Mouse (Mus musculus): ENCODE measurements around the gene H2-Ke6. TPM values are rescaled to one million over a fixed set of nuclear protein-coding genes. Genes with fewer than 3 reads are reported as not detected.

The H2-Ke6 gene
- total and polyA plus RNA-seq, 3 experiments: 44.7 to 77.5 (median 58.6) TPM

DNA sequence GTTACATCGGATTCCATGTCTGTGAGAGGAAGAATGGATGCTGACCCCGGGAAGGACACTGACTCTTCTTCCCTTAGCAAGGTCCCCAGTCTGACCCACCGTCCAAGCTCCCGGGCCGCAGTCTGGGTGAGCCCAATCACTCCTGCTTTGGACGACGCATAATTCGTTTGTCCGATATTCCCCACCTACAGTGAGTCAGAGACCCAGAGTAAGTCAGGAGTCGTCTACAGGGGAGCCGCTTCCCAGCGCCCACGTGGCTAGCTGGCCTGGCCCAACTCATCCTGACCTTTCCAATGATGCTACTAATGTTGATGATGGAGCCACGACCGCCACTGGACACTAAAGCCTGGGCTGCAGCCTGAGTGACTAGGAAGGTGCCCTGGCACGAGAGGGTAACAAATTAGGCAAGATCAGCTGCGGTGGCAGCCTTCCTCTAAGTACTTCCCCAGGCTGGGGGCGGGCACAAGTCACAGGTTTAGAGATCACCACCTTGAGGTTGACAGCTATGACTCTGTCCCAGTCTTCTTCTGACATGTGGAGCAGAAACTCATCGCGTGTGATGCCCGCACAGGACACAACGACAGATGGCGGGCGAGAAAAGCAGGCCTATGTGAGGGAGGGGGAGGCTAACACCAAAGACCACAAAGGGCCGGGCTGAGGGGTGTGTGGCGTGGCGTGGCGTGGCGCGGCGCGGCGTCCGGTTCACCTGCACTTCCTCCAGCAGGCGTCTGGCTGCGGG is 774 bp downstream of the H2-Ke6 start:
- DNase-seq (ENCODE audit: low spot score): peak; percentile 63
- peaks cover 75% of the 10 kb centered on the region for H3K4me1 ChIP-seq (ENCODE audit: insufficient read depth, low read depth, low read length)
- ATAC-seq (ENCODE audit: extremely low read depth, insufficient number of reproducible peaks, low FRiP score, poor library complexity, severe bottlenecking): no peak
- H3K4me3 ChIP-seq (ENCODE audit: low read depth, low read length): peak overlapping the region; percentile 84
- H3K9me3 ChIP-seq (replicated peaks): peaks cover 10% of the 10 kb centered on the region
- peaks cover 63% of the 10 kb centered on the region for H3K36me3 ChIP-seq (replicated peaks)
- H3K27me3 ChIP-seq (ENCODE audit: insufficient read depth, low read length): no peaks in the 10 kb centered on the region
- TF ChIP-seq TAL1 (conservative IDR thresholded peaks at IDR 0.05; ENCODE audit: low read depth, low read length): no peak
- no peak for TF ChIP-seq POLR2AphosphoS5 (IDR thresholded peaks at IDR 0.05; ENCODE audit: insufficient replicate concordance, low read depth, low read length)
- no peak for TF ChIP-seq GATA2 (IDR thresholded peaks at IDR 0.05; ENCODE audit: borderline replicate concordance, low read depth, low read length)
- no peak for TF ChIP-seq CTCF (IDR thresholded peaks at IDR 0.05; ENCODE audit: low read depth, low read length)
- TF ChIP-seq GATA1 (IDR thresholded peaks at IDR 0.05; ENCODE audit: borderline replicate concordance, low read length): no peak

DNA sequence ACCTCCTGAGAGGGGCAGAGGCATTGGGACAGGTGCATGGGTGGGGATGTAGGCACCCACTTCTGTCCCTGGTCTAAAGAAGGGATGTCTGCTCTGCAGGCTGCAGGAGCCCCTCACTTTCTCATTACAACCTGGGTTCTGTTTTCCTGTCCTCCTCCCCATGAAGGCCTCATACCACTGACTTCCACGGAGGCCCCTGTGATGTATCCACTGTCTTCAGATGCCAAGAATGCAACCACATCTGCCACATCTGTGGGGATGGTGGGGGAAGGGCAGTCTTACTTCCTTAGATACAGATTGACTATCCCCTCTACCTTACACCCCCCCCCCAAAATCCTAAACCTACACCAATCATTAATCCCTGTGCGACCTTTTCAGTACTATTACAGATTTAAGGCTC is 1.6 kb downstream of the H2-Ke6 start:
- peak overlapping the region; percentile 83; the same call in 1 of the 2 replicates for H3K4me3 ChIP-seq (ENCODE audit: low read depth, low read length)
- H3K9me3 ChIP-seq (replicated peaks): peaks cover 16% of the 10 kb centered on the region
- ATAC-seq (ENCODE audit: extremely low read depth, insufficient number of reproducible peaks, low FRiP score, poor library complexity, severe bottlenecking): no peak
- no peaks in the 10 kb centered on the region for H3K27me3 ChIP-seq (ENCODE audit: insufficient read depth, low read length)
- peaks cover 75% of the 10 kb centered on the region for H3K4me1 ChIP-seq (ENCODE audit: insufficient read depth, low read depth, low read length)
- no peak for TF ChIP-seq POLR2AphosphoS5 (IDR thresholded peaks at IDR 0.05; ENCODE audit: insufficient replicate concordance, low read depth, low read length)
- TF ChIP-seq TAL1 (conservative IDR thresholded peaks at IDR 0.05; ENCODE audit: low read depth, low read length): no peak
- no peak for TF ChIP-seq GATA2 (IDR thresholded peaks at IDR 0.05; ENCODE audit: borderline replicate concordance, low read depth, low read length)
- peaks cover 72% of the 10 kb centered on the region for H3K36me3 ChIP-seq (replicated peaks)
- DNase-seq (ENCODE audit: low spot score): peak; percentile 15

DNA sequence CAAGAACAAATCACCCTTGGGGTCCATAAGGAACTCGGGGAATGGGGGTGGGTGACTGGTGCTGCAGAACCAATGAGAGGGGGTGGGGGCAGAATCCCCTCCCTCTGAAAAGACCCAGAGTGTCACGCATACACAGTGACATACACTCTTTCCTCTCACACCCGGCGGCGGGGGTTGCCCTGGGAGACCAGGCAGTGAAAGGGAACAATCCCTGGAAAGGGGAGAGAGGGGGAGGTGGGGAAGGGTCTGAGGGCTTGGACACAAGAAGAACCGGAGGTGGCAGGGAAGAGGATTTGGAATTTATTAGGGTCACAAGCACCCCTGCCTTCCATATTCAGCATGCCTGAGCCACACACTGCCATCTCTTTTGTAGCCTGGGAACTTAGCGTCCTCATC is 2.1 kb downstream of the H2-Ke6 start:
- ATAC-seq (ENCODE audit: extremely low read depth, insufficient number of reproducible peaks, low FRiP score, poor library complexity, severe bottlenecking) (no peak), DNase-seq (ENCODE audit: low spot score) (peak; percentile 1)
- Histone ChIP-seq H3K27me3 (ENCODE audit: insufficient read depth, low read length) (no peaks in the 10 kb centered on the region), H3K36me3 (replicated peaks) (peaks cover 75% of the 10 kb centered on the region), H3K4me1 (ENCODE audit: insufficient read depth, low read depth, low read length) (peaks cover 72% of the 10 kb centered on the region), H3K9me3 (replicated peaks) (peaks cover 21% of the 10 kb centered on the region), H3K4me3 (ENCODE audit: low read depth, low read length) (peak overlapping the region; percentile 83; the same call in 1 of the 2 replicates)
- no peak for TF ChIP-seq GATA1 (IDR thresholded peaks at IDR 0.05; ENCODE audit: borderline replicate concordance, low read length)
- TF ChIP-seq CTCF (IDR thresholded peaks at IDR 0.05; ENCODE audit: low read depth, low read length): no peak
- TF ChIP-seq POLR2AphosphoS5 (IDR thresholded peaks at IDR 0.05; ENCODE audit: insufficient replicate concordance, low read depth, low read length): no peak
- no peak for TF ChIP-seq TAL1 (conservative IDR thresholded peaks at IDR 0.05; ENCODE audit: low read depth, low read length)
- TF ChIP-seq GATA2 (IDR thresholded peaks at IDR 0.05; ENCODE audit: borderline replicate concordance, low read depth, low read length): no peak

DNA sequence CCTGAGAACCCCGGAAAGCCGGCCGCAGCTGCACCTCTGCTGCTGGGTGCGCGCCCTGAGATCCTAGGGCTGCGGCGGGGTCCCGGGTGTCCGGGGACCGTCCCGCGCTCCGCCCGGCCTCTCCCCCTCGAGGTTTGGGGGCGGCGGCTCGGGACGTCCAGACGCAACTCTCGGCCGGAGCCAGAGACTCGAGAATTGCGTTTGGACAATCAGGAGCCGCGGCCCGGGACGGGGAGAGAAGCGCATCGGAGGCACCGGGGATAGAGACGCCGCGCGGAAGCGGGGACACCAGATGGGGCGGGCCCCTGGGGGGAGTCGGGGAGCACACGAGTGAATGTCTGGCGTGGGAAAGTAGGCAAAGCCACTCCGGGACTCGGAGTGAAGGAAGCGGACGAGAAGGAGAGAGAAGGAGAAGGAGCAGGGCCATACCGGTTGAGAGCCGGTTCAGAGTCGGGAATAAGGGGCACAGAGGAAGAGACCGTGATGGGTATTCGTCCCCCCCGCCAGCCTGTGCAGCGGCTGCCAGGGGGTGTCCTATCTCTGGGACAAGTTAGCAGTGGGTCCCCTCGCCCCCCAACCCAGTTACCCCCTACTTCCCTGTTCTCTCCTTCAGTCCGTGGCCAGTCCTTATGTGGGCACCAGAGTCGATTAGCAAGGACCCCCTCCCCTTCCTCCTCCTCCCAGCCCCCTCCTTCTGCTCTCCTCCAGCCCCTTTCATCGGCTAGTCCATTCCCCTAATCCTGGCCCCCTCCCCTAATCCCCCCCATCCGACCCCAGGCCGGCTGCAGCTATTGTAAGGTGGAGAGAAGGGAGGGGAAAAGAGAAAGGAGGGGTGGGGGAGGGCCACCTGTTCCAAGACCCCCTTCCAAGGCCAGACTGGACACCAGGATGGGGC is 2.8 kb downstream of the H2-Ke6 start:
- peaks cover 66% of the 10 kb centered on the region for H3K4me1 ChIP-seq (ENCODE audit: insufficient read depth, low read depth, low read length)
- DNase-seq (ENCODE audit: low spot score): peak; percentile 70
- peaks cover 73% of the 10 kb centered on the region for H3K36me3 ChIP-seq (replicated peaks)
- no peaks in the 10 kb centered on the region for H3K27me3 ChIP-seq (ENCODE audit: insufficient read depth, low read length)
- peak overlapping the region; percentile 83 for H3K4me3 ChIP-seq (ENCODE audit: low read depth, low read length)
- no peak for TF ChIP-seq POLR2AphosphoS5 (IDR thresholded peaks at IDR 0.05; ENCODE audit: insufficient replicate concordance, low read depth, low read length)
- no peak for TF ChIP-seq TAL1 (conservative IDR thresholded peaks at IDR 0.05; ENCODE audit: low read depth, low read length)
- no peak for TF ChIP-seq GATA2 (IDR thresholded peaks at IDR 0.05; ENCODE audit: borderline replicate concordance, low read depth, low read length)
- TF ChIP-seq CTCF (IDR thresholded peaks at IDR 0.05; ENCODE audit: low read depth, low read length): no peak
- TF ChIP-seq GATA1 (IDR thresholded peaks at IDR 0.05; ENCODE audit: borderline replicate concordance, low read length): no peak
- no peak for ATAC-seq (ENCODE audit: extremely low read depth, insufficient number of reproducible peaks, low FRiP score, poor library complexity, severe bottlenecking)
- peaks cover 25% of the 10 kb centered on the region for H3K9me3 ChIP-seq (replicated peaks)

DNA sequence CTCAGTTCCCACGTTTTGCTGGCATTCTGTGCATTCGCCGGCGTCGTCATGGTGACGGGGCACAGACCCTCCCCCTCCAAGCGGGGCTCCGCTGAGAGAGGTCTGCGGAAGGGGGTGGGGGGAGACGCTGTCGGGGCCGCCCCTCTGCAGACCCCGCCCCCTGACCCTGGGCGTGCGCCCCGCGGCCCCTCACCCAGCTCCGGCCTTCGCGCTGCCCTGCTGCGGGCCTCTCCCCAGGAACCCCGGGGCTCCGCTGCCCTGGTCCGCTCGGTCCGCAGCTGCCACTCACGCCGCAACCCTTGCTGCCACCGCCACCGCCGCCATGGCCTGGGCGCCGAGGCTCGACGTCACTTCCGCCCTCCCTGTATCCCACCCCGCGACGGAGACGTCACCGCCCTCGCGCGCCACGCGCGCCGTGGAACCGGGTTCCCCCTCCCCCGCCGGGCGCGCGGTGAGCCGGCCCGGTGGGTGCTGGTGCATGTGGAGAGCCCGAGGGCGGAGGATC is 3.5 kb downstream of the H2-Ke6 start, which contains the start of gene Ring1:
Gene Ring1, minus strand, starts transcription at position 364 of the 505 bp plus-strand sequence.
- Histone ChIP-seq H3K4me3 (ENCODE audit: low read depth, low read length) (peak within 1 kb of the TSS; percentile 83), H3K9me3 (replicated peaks) (peaks cover 32% of the 10 kb centered on the region), H3K36me3 (replicated peaks) (peaks cover 67% of the 10 kb centered on the region), H3K27me3 (ENCODE audit: insufficient read depth, low read length) (no peaks in the 10 kb centered on the region), H3K4me1 (ENCODE audit: insufficient read depth, low read depth, low read length) (peaks cover 58% of the 10 kb centered on the region)
- ATAC-seq (ENCODE audit: extremely low read depth, insufficient number of reproducible peaks, low FRiP score, poor library complexity, severe bottlenecking) (no peak), DNase-seq (ENCODE audit: low spot score) (peak; percentile 95)
- TF ChIP-seq GATA1 (IDR thresholded peaks at IDR 0.05; ENCODE audit: borderline replicate concordance, low read length): no peak
- no peak for TF ChIP-seq POLR2AphosphoS5 (IDR thresholded peaks at IDR 0.05; ENCODE audit: insufficient replicate concordance, low read depth, low read length)
- no peak for TF ChIP-seq TAL1 (conservative IDR thresholded peaks at IDR 0.05; ENCODE audit: low read depth, low read length)
- no peak for TF ChIP-seq CTCF (IDR thresholded peaks at IDR 0.05; ENCODE audit: low read depth, low read length)
- TF ChIP-seq GATA2 (IDR thresholded peaks at IDR 0.05; ENCODE audit: borderline replicate concordance, low read depth, low read length): no peak

DNA sequence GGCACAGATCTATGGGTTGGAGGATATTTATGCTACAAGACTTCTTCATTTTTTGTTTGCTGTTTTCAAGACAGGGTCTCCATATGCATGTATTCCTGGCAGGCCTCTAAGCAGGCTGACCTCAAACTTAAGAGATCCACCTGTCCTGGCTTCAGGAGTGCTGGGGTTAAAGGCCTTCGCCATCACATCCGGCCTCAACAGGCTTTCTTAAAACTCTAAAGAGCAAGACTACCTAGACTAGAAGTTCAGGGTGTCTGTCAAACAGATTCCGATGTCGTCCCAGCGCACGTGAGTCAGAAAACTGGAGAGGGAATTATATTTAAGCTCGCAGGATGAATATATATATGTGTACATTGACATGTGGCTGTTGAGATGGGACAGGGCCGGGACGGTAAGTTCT is 4.2 kb downstream of the H2-Ke6 start:
- Histone ChIP-seq H3K9me3 (replicated peaks) (peaks cover 36% of the 10 kb centered on the region), H3K36me3 (replicated peaks) (peaks cover 61% of the 10 kb centered on the region), H3K4me1 (ENCODE audit: insufficient read depth, low read depth, low read length) (peaks cover 51% of the 10 kb centered on the region), H3K4me3 (ENCODE audit: low read depth, low read length) (peak overlapping the region; percentile 83), H3K27me3 (ENCODE audit: insufficient read depth, low read length) (no peaks in the 10 kb centered on the region)
- no peak for ATAC-seq (ENCODE audit: extremely low read depth, insufficient number of reproducible peaks, low FRiP score, poor library complexity, severe bottlenecking)
- TF ChIP-seq CTCF (IDR thresholded peaks at IDR 0.05; ENCODE audit: low read depth, low read length) (no peak), GATA1 (IDR thresholded peaks at IDR 0.05; ENCODE audit: borderline replicate concordance, low read length) (no peak), TAL1 (conservative IDR thresholded peaks at IDR 0.05; ENCODE audit: low read depth, low read length) (no peak), POLR2AphosphoS5 (IDR thresholded peaks at IDR 0.05; ENCODE audit: insufficient replicate concordance, low read depth, low read length) (no peak), GATA2 (IDR thresholded peaks at IDR 0.05; ENCODE audit: borderline replicate concordance, low read depth, low read length) (no peak)
- no peak for DNase-seq (ENCODE audit: low spot score)

Measured in G1E (cell line).